Mouse (Mus musculus): Measurements from ENCODE around the gene Btbd2.

Gene Btbd2

DNA sequence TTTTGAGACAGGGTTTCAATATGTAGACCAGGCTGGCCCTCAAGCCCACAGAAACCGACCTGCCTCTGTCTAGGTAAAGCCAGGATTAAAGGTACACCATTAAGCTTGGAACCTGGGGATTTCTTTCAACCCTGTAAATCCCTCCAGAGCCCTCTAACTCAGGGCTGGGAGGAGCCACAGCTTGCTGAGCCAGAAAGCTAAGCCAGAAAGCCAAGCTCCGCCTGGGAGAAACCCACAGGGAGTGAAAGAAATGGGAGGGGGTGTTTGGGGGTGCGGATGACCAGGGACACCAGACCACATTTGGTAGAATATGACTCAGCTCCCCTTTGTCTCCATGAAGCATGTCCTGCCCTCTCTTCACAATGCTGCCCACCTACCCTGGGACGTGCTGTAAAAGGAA lies 60.6 kb downstream of the Btbd2 start:
- H3K9me3 ChIP-seq (ENCODE audit: low read length): no peaks in the 10 kb centered on the region
- no peaks in the 10 kb centered on the region for H3K27me3 ChIP-seq (ENCODE audit: insufficient read depth, low read length)
- TF ChIP-seq POU5F1 (IDR thresholded peaks at IDR 0.05; ENCODE audit: borderline replicate concordance, low read length) (no peak), NANOG (IDR thresholded peaks at IDR 0.05; ENCODE audit: borderline replicate concordance, low read length) (no peak), CTCF (conservative IDR thresholded peaks at IDR 0.05; ENCODE audit: low read length) (no peak)

More for the DNA sequence above, 60.6 kb downstream of the Btbd2 start:
- H3K4me3 ChIP-seq (replicated peaks; ENCODE audit: low read length): no peak overlapping the region
- H3K4me1 ChIP-seq (replicated peaks; ENCODE audit: low read depth, low read length): peaks cover 34% of the 10 kb centered on the region
- no peaks in the 10 kb centered on the region for H3K36me3 ChIP-seq (ENCODE audit: insufficient read depth, low read length)

Data from E14TG2a.4 (cell line).